Mouse (Mus musculus): ENCODE measurements around the gene Ep400. TPM values are rescaled to one million over a fixed set of nuclear protein-coding genes. Genes with fewer than 3 reads are reported as not detected.

The Ep400 gene
- polyA plus RNA-seq, 1 experiment: 85.2 TPM

GRCm38 (mm10) chr5:110788684-110789083 is 18.2 kb upstream of the Ep400 start:
- Histone ChIP-seq H3K4me3 (ENCODE audit: extremely low read depth, insufficient read depth, insufficient read length) (no peak overlapping the region), H3K4me1 (ENCODE audit: control insufficient read depth, insufficient read depth, insufficient read length) (no peaks in the 10 kb centered on the region), H3K27me3 (ENCODE audit: control insufficient read depth, insufficient read depth, low read length) (no peaks in the 10 kb centered on the region), H3K27ac (ENCODE audit: insufficient read depth, low read length) (no peak overlapping the region), H3K36me3 (ENCODE audit: control insufficient read depth, insufficient read depth, low read length) (peaks cover 30% of the 10 kb centered on the region)
- DNase-seq (ENCODE audit: low read depth in 1 of 2, low spot score in 2 of 2): peak in 1 of 2 experiments; percentile 40
- 75% methylated on average over 5 of the region's 5 CpGs for WGBS
- TF ChIP-seq CTCF (IDR thresholded peaks at IDR 0.05; ENCODE audit: extremely low read depth, insufficient read depth, insufficient read length, insufficient replicate concordance): peak; percentile 65; the same call in 1 of the 2 replicates
- TF ChIP-seq POLR2A (IDR thresholded peaks at IDR 0.05; ENCODE audit: low read depth, low read length): no peak

DNA sequence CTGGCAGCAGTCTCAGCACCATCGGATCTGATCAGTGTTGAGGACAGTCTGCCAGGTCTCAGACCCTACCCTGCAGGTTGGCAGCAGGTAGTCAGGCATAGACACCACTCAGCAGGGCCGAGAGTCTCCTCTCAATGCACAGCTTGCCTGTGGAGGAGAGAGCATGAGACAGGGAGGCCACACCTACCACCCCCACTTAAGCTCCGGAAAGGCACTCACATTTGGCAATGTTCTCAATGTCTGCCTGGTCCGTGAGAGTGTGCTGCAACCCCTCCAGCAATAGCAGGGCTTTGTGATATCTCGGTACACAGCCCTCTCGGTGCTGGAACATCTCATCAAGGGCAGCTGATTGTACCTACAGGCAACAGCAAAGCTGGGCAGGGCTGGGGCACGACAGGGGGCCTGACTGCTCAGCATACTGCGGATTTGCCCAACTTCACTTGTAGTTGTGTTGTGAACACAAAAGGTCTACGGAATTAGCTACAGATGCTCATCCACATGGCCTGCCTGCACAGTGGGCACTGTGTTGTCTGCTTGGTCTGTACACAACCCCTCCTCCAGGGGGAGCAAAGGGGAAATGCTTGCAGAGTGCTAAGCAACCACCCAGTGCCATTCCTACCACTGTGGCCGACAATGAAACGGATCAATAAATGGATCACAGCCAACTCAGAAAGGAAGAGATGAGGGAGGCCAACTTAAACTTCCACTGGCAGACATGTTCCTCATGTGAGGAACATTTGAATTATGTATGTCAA is 15.7 kb upstream of the Ep400 start:
- TF ChIP-seq POLR2A (IDR thresholded peaks at IDR 0.05; ENCODE audit: low read depth, low read length) (no peak), CTCF (IDR thresholded peaks at IDR 0.05; ENCODE audit: extremely low read depth, insufficient read depth, insufficient read length, insufficient replicate concordance) (no peak)
- no peak for DNase-seq (ENCODE audit: low read depth in 1 of 2, low spot score in 2 of 2)
- 88% methylated on average over 11 of the region's 11 CpGs for WGBS
- Histone ChIP-seq H3K27ac (ENCODE audit: insufficient read depth, low read length) (no peak overlapping the region), H3K4me1 (ENCODE audit: control insufficient read depth, insufficient read depth, insufficient read length) (0 out of 2 replicates have a peak, but pooled peaks cover under 1% of the 10 kb centered on the region), H3K36me3 (ENCODE audit: control insufficient read depth, insufficient read depth, low read length) (peaks cover 19% of the 10 kb centered on the region), H3K4me3 (ENCODE audit: extremely low read depth, insufficient read depth, insufficient read length) (no peak overlapping the region), H3K27me3 (ENCODE audit: control insufficient read depth, insufficient read depth, low read length) (no peaks in the 10 kb centered on the region)

- H3K27ac ChIP-seq (ENCODE audit: insufficient read depth, low read length): no peak overlapping the region
- H3K4me3 ChIP-seq (ENCODE audit: extremely low read depth, insufficient read depth, insufficient read length): no peak overlapping the region
- WGBS: 89% methylated on average over 8 of the region's 8 CpGs
- TF ChIP-seq CTCF (IDR thresholded peaks at IDR 0.05; ENCODE audit: extremely low read depth, insufficient read depth, insufficient read length, insufficient replicate concordance) (no peak), POLR2A (IDR thresholded peaks at IDR 0.05; ENCODE audit: low read depth, low read length) (no peak)
- no peak for DNase-seq (ENCODE audit: low read depth in 1 of 2, low spot score in 2 of 2)
- peaks cover 10% of the 10 kb centered on the region; the same call in 1 of the 2 replicates for H3K4me1 ChIP-seq (ENCODE audit: control insufficient read depth, insufficient read depth, insufficient read length)
- no peaks in the 10 kb centered on the region for H3K27me3 ChIP-seq (ENCODE audit: control insufficient read depth, insufficient read depth, low read length)
- peaks cover 14% of the 10 kb centered on the region for H3K36me3 ChIP-seq (ENCODE audit: control insufficient read depth, insufficient read depth, low read length)
Measured at GRCm38 (mm10) chr5:110783150-110783549, 12.6 kb upstream of the Ep400 start.

GRCm38 (mm10) chr5:110781529-110782238 is 11.2 kb upstream of the Ep400 start:
- H3K27me3 ChIP-seq (ENCODE audit: control insufficient read depth, insufficient read depth, low read length): no peaks in the 10 kb centered on the region
- H3K27ac ChIP-seq (ENCODE audit: insufficient read depth, low read length): no peak overlapping the region
- no peak for DNase-seq (ENCODE audit: low read depth in 1 of 2, low spot score in 2 of 2)
- no peak overlapping the region for H3K4me3 ChIP-seq (ENCODE audit: extremely low read depth, insufficient read depth, insufficient read length)
- WGBS: 72% methylated on average over 7 of the region's 7 CpGs
- peaks cover 10% of the 10 kb centered on the region; the same call in 1 of the 2 replicates for H3K4me1 ChIP-seq (ENCODE audit: control insufficient read depth, insufficient read depth, insufficient read length)
- TF ChIP-seq POLR2A (IDR thresholded peaks at IDR 0.05; ENCODE audit: low read depth, low read length): no peak
- H3K36me3 ChIP-seq (ENCODE audit: control insufficient read depth, insufficient read depth, low read length): peaks cover 7% of the 10 kb centered on the region

DNA sequence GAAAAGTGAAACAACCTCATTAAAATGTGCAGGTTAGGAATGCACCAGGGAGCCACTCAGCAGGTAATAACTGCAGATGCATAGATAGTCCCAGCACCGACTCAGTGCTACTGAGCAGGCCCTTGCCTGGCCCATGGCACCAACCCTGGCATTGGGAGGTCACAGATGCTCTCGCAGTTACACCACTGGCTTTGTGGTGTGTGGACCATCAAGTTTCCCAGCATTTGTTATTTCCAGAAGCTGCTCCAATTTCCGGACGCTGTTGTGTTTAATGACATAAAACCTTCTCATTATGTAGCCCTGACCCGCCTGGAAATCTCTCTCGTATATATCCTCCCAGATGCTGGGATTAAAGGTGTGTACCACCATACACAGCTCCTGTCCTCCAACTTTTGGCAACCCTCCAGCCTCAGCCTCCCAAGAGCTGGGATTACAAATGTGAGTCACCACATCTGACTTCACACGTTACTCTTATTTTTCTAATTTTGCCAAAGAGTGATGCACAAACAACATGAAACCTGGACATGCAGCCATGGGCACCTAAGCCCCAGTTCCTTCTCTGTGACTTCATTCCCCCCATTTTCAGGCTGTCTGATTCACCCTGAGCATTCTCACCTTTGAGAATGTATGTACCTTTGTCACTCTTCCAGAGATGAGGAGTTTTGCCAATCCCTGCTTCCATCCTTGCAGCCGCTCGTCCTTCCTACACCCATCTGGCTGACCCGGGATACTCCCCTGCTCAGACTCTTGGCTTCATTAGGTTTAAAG is 10.4 kb upstream of the Ep400 start:
- TF ChIP-seq CTCF (IDR thresholded peaks at IDR 0.05; ENCODE audit: extremely low read depth, insufficient read depth, insufficient read length, insufficient replicate concordance): no peak
- TF ChIP-seq POLR2A (IDR thresholded peaks at IDR 0.05; ENCODE audit: low read depth, low read length): no peak
- WGBS: 68% methylated on average over 10 of the region's 10 CpGs
- Histone ChIP-seq H3K4me1 (ENCODE audit: control insufficient read depth, insufficient read depth, insufficient read length) (peaks cover 10% of the 10 kb centered on the region; the same call in 1 of the 2 replicates), H3K27me3 (ENCODE audit: control insufficient read depth, insufficient read depth, low read length) (no peaks in the 10 kb centered on the region), H3K4me3 (ENCODE audit: extremely low read depth, insufficient read depth, insufficient read length) (peak overlapping the region; percentile 84), H3K36me3 (ENCODE audit: control insufficient read depth, insufficient read depth, low read length) (peaks cover 7% of the 10 kb centered on the region), H3K27ac (ENCODE audit: insufficient read depth, low read length) (peak overlapping the region; percentile 34)
- no peak for DNase-seq (ENCODE audit: low read depth in 1 of 2, low spot score in 2 of 2)

DNA sequence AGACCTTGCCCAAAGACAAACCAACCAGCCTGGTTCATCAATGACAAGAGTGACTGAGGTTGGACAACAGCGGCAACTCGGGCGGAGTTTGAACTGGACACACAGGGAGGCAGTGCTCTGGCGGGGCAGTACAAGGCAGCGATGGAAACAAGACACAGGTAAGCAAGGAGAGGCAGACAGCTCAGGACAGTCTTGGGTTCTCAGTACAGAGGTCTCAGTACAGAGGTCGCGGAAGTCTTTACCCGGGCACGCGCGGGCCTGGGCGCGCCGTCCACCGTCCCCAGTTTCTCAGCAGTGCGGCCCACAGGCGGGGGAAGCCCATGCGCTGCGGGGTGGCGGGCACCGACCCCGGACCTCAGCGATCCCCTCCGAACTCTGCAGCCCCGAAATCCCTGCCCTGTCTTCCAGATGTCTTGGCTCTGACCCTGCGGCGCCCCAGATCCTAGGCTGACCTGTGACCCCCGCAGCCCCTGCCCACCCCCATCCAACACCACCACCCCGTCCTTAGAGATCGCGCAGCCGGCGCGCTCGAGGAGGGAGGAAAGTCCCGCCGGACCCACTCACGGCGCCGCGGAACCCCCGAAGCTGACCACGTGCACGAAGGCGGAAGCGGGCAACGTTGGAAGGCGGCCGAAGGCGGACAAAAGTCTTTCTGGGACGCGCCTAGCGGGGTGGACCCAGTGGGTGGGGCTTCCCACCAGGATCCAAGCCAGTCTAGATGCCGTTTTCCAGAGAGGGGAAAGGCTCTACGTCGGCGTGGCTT is 9.7 kb upstream of the Ep400 start, which contains the start of gene Pus1:
Gene Pus1, minus strand, starts transcription at position 662 of the 763 bp plus-strand sequence.
- H3K27ac ChIP-seq (ENCODE audit: insufficient read depth, low read length): peak within 1 kb of the TSS; percentile 34
- peaks cover 10% of the 10 kb centered on the region; the same call in 1 of the 2 replicates for H3K4me1 ChIP-seq (ENCODE audit: control insufficient read depth, insufficient read depth, insufficient read length)
- H3K36me3 ChIP-seq (ENCODE audit: control insufficient read depth, insufficient read depth, low read length): peaks cover 8% of the 10 kb centered on the region
- TF ChIP-seq POLR2A (IDR thresholded peaks at IDR 0.05; ENCODE audit: low read depth, low read length) (peak; percentile 6), CTCF (IDR thresholded peaks at IDR 0.05; ENCODE audit: extremely low read depth, insufficient read depth, insufficient read length, insufficient replicate concordance) (no peak)
- H3K4me3 ChIP-seq (ENCODE audit: extremely low read depth, insufficient read depth, insufficient read length): peak within 1 kb of the TSS; percentile 84
- WGBS: under 1% methylated on average over 56 of the region's 57 CpGs
- no peaks in the 10 kb centered on the region for H3K27me3 ChIP-seq (ENCODE audit: control insufficient read depth, insufficient read depth, low read length)
- peak; percentile 52 to 91 for DNase-seq (ENCODE audit: low read depth in 1 of 2, low spot score in 2 of 2)
